Mouse (Mus musculus): ENCODE measurements around the gene Msantd3. TPM values are rescaled to one million over a fixed set of nuclear protein-coding genes. Genes with fewer than 3 reads are reported as not detected.

Gene Msantd3
- total RNA-seq, 1 experiment, result 41.7 TPM

GRCm38 (mm10) chr4:48596111-48596510 lies 56.4 kb downstream of the Msantd3 start:
- in situ Hi-C loops (cut with MboI; ENCODE audit: low sequenced_read_pairs in 2 of 2, unreplicated experiment in 2 of 2), result no loop called here
- Histone ChIP-seq H3K4me1 (ENCODE audit: control insufficient read depth in 2 of 2, insufficient read depth in 2 of 2, low read length in 2 of 2, poor library complexity in 1 of 2) (peaks cover 2 to 18% of the 10 kb centered on the region in 2 experiments; a peak in 3 of 4 replicates), H3K4me3 (ENCODE audit: insufficient read depth in 1 of 2, low read depth in 1 of 2, low read length in 2 of 2, poor library complexity in 1 of 2, severe bottlenecking in 1 of 2) (no peak overlapping the region), H3K36me3 (ENCODE audit: control insufficient read depth, insufficient read depth, low read length, poor library complexity, severe bottlenecking) (peaks cover 2% of the 10 kb centered on the region; the same call in 1 of the 2 replicates), H3K9me3 (ENCODE audit: control insufficient read depth, insufficient read depth, low read depth, low read length) (no peaks in the 10 kb centered on the region), H3K9ac (ENCODE audit: insufficient read depth, low read depth, low read length, poor library complexity, severe bottlenecking) (no peak overlapping the region), H3K27ac (ENCODE audit: insufficient read depth, low read depth, low read length, poor library complexity, severe bottlenecking) (no peak overlapping the region)
- TF ChIP-seq CHD2 (IDR thresholded peaks at IDR 0.05; ENCODE audit: low read depth, low read length) (no peak), ZC3H11A (IDR thresholded peaks at IDR 0.05; ENCODE audit: borderline replicate concordance, low read depth, low read length) (no peak), HCFC1 (IDR thresholded peaks at IDR 0.05; ENCODE audit: borderline replicate concordance, insufficient read depth, low read length) (no peak), MAFK (IDR thresholded peaks at IDR 0.05; ENCODE audit: insufficient read depth, low read depth, low read length) (no peak), ZNF384 (IDR thresholded peaks at IDR 0.05; ENCODE audit: low read depth, low read length) (no peak)
- no peak for DNase-seq (ENCODE audit: low read depth, low spot score)

GRCm38 (mm10) chr4:48605650-48606049 lies 65.9 kb downstream of the Msantd3 start:
- H3K4me3 ChIP-seq (ENCODE audit: insufficient read depth in 1 of 2, low read depth in 1 of 2, low read length in 2 of 2, poor library complexity in 1 of 2, severe bottlenecking in 1 of 2), result no peak overlapping the region
- no peaks in the 10 kb centered on the region for H3K9me3 ChIP-seq (ENCODE audit: control insufficient read depth, insufficient read depth, low read depth, low read length)
- TF ChIP-seq ZNF384 (IDR thresholded peaks at IDR 0.05; ENCODE audit: low read depth, low read length) (no peak), HCFC1 (IDR thresholded peaks at IDR 0.05; ENCODE audit: borderline replicate concordance, insufficient read depth, low read length) (no peak), ZC3H11A (IDR thresholded peaks at IDR 0.05; ENCODE audit: borderline replicate concordance, low read depth, low read length) (no peak), CHD2 (IDR thresholded peaks at IDR 0.05; ENCODE audit: low read depth, low read length) (no peak), MAFK (IDR thresholded peaks at IDR 0.05; ENCODE audit: insufficient read depth, low read depth, low read length) (no peak)
- H3K27ac ChIP-seq (ENCODE audit: insufficient read depth, low read depth, low read length, poor library complexity, severe bottlenecking), result no peak overlapping the region
- H3K9ac ChIP-seq (ENCODE audit: insufficient read depth, low read depth, low read length, poor library complexity, severe bottlenecking), result no peak overlapping the region
- no peak for DNase-seq (ENCODE audit: low read depth, low spot score)
- in situ Hi-C loops (cut with MboI; ENCODE audit: low sequenced_read_pairs in 2 of 2, unreplicated experiment in 2 of 2), result no loop called here
- H3K36me3 ChIP-seq (ENCODE audit: control insufficient read depth, insufficient read depth, low read length, poor library complexity, severe bottlenecking), result peaks cover 3% of the 10 kb centered on the region; the same call in 1 of the 2 replicates
- H3K4me1 ChIP-seq (ENCODE audit: control insufficient read depth in 2 of 2, insufficient read depth in 2 of 2, low read length in 2 of 2, poor library complexity in 1 of 2), result no peaks in the 10 kb centered on the region

DNA sequence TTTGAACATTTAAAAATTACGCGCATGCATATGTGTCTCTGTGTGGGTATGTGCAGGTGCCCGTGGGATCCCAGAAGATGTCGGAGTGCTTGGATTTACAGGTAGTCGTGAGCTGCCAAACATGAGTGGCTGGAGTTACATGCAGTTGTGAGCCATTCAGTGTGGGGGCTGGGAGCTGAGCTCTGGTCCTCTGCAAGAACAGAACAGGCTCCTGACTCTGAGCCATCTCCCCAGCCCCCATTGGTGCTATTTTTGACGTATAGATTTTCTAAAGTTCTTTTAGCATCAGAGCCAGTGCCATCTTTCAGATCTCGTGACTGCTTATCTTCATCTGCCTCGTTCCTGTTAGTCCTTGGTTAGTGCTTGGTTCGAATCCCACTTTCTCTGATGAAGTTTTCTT lies 69.8 kb downstream of the Msantd3 start:
- no peak for DNase-seq (ENCODE audit: low read depth, low spot score)
- TF ChIP-seq MAFK (IDR thresholded peaks at IDR 0.05; ENCODE audit: insufficient read depth, low read depth, low read length) (no peak), HCFC1 (IDR thresholded peaks at IDR 0.05; ENCODE audit: borderline replicate concordance, insufficient read depth, low read length) (no peak), ZNF384 (IDR thresholded peaks at IDR 0.05; ENCODE audit: low read depth, low read length) (no peak), CHD2 (IDR thresholded peaks at IDR 0.05; ENCODE audit: low read depth, low read length) (no peak), ZC3H11A (IDR thresholded peaks at IDR 0.05; ENCODE audit: borderline replicate concordance, low read depth, low read length) (no peak)
- Histone ChIP-seq H3K9me3 (ENCODE audit: control insufficient read depth, insufficient read depth, low read depth, low read length) (no peaks in the 10 kb centered on the region), H3K36me3 (ENCODE audit: control insufficient read depth, insufficient read depth, low read length, poor library complexity, severe bottlenecking) (peaks cover 3% of the 10 kb centered on the region; the same call in 1 of the 2 replicates), H3K9ac (ENCODE audit: insufficient read depth, low read depth, low read length, poor library complexity, severe bottlenecking) (no peak overlapping the region), H3K27ac (ENCODE audit: insufficient read depth, low read depth, low read length, poor library complexity, severe bottlenecking) (no peak overlapping the region), H3K4me3 (ENCODE audit: insufficient read depth in 1 of 2, low read depth in 1 of 2, low read length in 2 of 2, poor library complexity in 1 of 2, severe bottlenecking in 1 of 2) (no peak overlapping the region), H3K4me1 (ENCODE audit: control insufficient read depth in 2 of 2, insufficient read depth in 2 of 2, low read length in 2 of 2, poor library complexity in 1 of 2) (no peaks in the 10 kb centered on the region)
- in situ Hi-C loops (cut with MboI; ENCODE audit: low sequenced_read_pairs in 2 of 2, unreplicated experiment in 2 of 2), result no loop called here

GRCm38 (mm10) chr4:48610251-48610650 lies 70.5 kb downstream of the Msantd3 start:
- DNase-seq (ENCODE audit: low read depth, low spot score), result no peak
- in situ Hi-C loops (cut with MboI; ENCODE audit: low sequenced_read_pairs in 2 of 2, unreplicated experiment in 2 of 2), result no loop called here
- TF ChIP-seq MAFK (IDR thresholded peaks at IDR 0.05; ENCODE audit: insufficient read depth, low read depth, low read length) (no peak), ZNF384 (IDR thresholded peaks at IDR 0.05; ENCODE audit: low read depth, low read length) (no peak), CHD2 (IDR thresholded peaks at IDR 0.05; ENCODE audit: low read depth, low read length) (no peak), HCFC1 (IDR thresholded peaks at IDR 0.05; ENCODE audit: borderline replicate concordance, insufficient read depth, low read length) (no peak), ZC3H11A (IDR thresholded peaks at IDR 0.05; ENCODE audit: borderline replicate concordance, low read depth, low read length) (no peak)
- Histone ChIP-seq H3K9me3 (ENCODE audit: control insufficient read depth, insufficient read depth, low read depth, low read length) (no peaks in the 10 kb centered on the region), H3K36me3 (ENCODE audit: control insufficient read depth, insufficient read depth, low read length, poor library complexity, severe bottlenecking) (peaks cover 6% of the 10 kb centered on the region; the same call in 1 of the 2 replicates), H3K4me1 (ENCODE audit: control insufficient read depth in 2 of 2, insufficient read depth in 2 of 2, low read length in 2 of 2, poor library complexity in 1 of 2) (no peaks in the 10 kb centered on the region), H3K4me3 (ENCODE audit: insufficient read depth in 1 of 2, low read depth in 1 of 2, low read length in 2 of 2, poor library complexity in 1 of 2, severe bottlenecking in 1 of 2) (no peak overlapping the region), H3K9ac (ENCODE audit: insufficient read depth, low read depth, low read length, poor library complexity, severe bottlenecking) (no peak overlapping the region), H3K27ac (ENCODE audit: insufficient read depth, low read depth, low read length, poor library complexity, severe bottlenecking) (no peak overlapping the region)

Other genes with a start within 250 kb of the Msantd3 start
- gene Tex10, start 66.5 kb upstream of the Msantd3 start, total RNA-seq (2012; rRNA removed), result 83.8 and 94.1 TPM in 2 replicates
- 257 and 333 TPM in 2 replicates for gene Tmeff1, start 45.2 kb downstream of the Msantd3 start, total RNA-seq (2012; rRNA removed)
- 6.8 and 7.9 TPM in 2 replicates for gene Cavin4, start 123.6 kb downstream of the Msantd3 start, total RNA-seq (2012; rRNA removed)